Mouse (Mus musculus): Measurements from ENCODE around the gene Sstr1.

Sstr1 gene

GRCm38 (mm10) chr12:58211163-58212071 is at the start of gene Sstr1:
Gene Sstr1, plus strand, starts transcription at chr12:58211772.
- DNase-seq = no peak

GRCm38 (mm10) chr12:58198810-58199209 is 12.8 kb upstream of the Sstr1 start:
- DNase-seq = no peak

GRCm38 (mm10) chr12:58201190-58201589 is 10.4 kb upstream of the Sstr1 start:
- DNase-seq = no peak

GRCm38 (mm10) chr12:58207956-58208355 is 3.6 kb upstream of the Sstr1 start:
- DNase-seq = no peak

- DNase-seq = no peak
Observed at GRCm38 (mm10) chr12:58212261-58212923, 820 bp downstream of the Sstr1 start.

GRCm38 (mm10) chr12:58212924-58213450 is 1.4 kb downstream of the Sstr1 start:
- DNase-seq = no peak

- DNase-seq = no peak
Observed at GRCm38 (mm10) chr12:58213451-58214288, 2.1 kb downstream of the Sstr1 start.

- DNase-seq = no peak
Observed at GRCm38 (mm10) chr12:58214289-58215136, 2.9 kb downstream of the Sstr1 start.

GRCm38 (mm10) chr12:58216218-58216617 is 4.6 kb downstream of the Sstr1 start:
- DNase-seq = no peak

- DNase-seq = no peak
Observed at GRCm38 (mm10) chr12:58219078-58219477, 7.5 kb downstream of the Sstr1 start.

GRCm38 (mm10) chr12:58225644-58226043 is 14.1 kb downstream of the Sstr1 start:
- no peak for DNase-seq

- no peak for DNase-seq
Observed at GRCm38 (mm10) chr12:58232489-58232888, 20.9 kb downstream of the Sstr1 start.

- no peak for DNase-seq
Observed at GRCm38 (mm10) chr12:58251901-58252300, 40.3 kb downstream of the Sstr1 start.
